Mouse (Mus musculus): Measurements from ENCODE around the gene Cul1.
A peak's percentile ranks its signal among the peaks of the same experiment; 100 is the strongest.

Gene Cul1

DNA sequence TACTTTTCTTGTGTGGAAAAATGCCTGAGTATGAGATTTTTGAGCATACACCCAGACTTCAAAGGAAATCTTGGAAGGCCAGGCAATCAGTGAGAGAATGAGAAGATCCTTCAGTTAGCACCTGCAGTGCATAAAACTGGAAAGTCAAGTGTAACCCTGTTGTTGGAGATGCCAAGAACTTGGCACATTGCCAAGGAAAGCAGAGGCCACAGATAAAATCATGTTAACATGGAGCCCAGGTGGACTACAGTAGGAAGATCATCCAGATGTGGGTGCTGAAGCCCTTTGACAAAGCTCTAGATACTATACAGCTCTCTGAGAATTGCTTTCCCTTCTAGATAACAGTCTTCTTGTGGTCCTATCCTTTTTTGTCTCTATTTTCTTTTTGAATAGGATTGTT, 19.2 kb downstream of the Cul1 start:
- no peak for DNase-seq (ENCODE audit: low read depth)

DNA sequence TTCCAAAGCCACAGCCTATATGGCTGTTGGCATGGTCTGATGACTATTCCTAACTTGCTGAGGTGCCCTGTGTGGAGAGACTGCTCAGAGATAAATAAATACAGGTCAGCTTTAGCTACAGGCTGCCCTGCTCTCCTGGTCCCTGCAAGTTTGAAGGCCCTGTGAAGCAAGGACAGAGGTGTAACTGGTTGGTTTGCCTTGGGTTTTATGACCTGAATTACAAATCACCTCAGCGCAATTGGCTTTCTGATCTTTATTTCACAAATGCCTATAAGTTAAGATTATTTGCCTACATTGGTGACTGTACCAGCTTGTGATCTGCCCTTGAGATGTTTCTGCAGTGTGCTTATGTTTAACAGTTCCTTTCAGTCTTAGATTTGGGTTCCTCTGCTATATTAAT, 28.8 kb downstream of the Cul1 start:
- no peak for DNase-seq (ENCODE audit: low read depth)

DNA sequence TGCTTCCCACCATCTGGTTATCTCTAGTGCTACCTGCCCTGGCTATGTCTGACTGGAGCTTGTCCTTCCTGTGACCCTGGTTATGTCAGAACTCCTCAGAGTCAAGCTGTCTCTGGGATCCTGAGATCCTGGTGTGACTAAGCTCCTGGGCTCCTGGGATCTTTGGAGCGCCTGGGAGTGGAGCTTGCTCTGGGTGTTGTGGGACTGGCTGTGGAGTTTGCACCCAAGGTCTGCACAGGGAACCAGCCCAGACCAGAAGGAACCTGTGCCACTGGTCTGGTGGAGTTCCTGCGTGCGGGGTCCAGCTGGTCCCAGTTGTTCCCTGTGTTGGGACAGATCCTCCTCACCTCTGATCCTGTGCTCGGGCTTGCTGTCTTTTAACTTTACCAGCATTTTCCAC, 41.4 kb downstream of the Cul1 start:
- DNase-seq (ENCODE audit: low read depth) = no peak

DNA sequence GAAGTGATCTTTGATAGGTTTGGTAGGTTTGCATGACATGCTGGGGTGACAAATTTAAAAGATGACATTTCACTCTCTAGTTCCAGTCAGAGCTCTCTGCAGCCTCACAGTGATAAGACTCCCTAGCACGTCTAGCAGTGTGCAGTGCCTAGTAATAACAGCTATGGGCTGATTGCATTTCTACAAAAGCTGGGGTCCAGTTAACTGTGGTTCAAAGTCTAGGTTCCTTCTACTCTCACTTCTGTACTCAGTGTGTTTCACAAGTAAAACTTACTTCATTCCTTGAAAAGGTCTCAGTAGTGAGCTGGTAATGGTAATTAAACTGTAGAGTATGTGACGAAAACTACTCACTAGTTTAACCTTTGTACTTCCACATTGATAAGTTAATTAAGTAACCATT, 66.8 kb downstream of the Cul1 start:
- DNase-seq (ENCODE audit: low read depth) = no peak

DNA sequence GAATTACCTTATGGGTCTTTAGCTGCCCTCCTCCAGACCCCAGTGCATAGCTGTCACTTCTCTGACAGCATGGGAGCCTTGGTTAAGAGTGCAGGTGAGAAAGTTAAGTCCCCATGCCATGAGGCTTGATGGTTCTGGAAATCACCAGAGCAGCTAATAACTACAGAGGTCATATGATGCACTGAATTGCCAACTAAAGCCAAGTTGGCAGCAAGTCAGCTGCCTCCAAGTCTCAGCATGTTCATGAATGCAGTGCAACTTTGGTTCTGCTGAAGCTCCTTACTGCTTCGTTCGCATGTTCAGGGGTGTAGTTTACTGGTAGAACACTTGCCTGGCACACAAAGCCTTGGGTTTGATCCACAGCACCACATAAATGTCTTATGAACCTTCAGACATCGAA, 69.2 kb downstream of the Cul1 start:
- no peak for DNase-seq (ENCODE audit: low read depth)

DNA sequence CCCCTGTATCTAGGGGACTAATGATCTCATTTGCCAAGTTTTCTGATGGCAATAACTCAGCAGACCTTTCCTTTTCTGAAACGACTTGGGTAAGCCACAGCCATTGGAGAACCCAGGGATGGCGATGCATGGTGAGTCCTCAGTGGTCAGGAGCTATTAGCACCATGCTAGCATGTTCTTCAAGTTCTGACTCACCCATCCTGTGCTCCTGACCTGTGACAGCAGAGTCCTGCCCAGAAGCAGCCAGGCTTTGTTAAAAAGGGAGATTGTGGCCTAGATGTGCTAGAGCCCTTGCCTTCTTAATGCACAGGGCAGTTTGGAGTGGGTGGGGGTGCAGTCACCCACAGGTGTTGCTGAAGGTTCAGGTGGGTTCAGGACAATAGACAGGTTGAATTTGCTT, 71.8 kb downstream of the Cul1 start:
- no peak for DNase-seq (ENCODE audit: low read depth)

DNA sequence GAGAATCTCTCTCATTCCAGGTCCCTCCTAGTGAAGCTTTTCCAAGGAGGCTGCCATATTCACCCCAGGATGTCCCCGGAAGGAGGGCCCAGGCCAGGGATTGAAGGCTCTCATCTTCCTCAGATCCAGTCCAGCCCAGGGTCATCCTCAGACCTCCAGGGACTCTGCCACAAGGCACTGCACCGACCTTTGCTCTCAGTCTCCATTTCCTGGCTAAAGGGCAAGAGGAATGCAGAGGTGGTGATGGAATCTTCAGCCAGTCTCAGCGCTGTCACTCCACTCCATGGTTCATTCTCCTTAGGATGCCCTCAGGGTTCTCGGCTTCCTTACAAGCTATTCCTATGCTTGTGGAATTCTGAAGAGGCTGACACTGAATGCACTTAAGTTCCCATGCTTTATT, 73.2 kb downstream of the Cul1 start:
- DNase-seq (ENCODE audit: low read depth) = no peak

DNA sequence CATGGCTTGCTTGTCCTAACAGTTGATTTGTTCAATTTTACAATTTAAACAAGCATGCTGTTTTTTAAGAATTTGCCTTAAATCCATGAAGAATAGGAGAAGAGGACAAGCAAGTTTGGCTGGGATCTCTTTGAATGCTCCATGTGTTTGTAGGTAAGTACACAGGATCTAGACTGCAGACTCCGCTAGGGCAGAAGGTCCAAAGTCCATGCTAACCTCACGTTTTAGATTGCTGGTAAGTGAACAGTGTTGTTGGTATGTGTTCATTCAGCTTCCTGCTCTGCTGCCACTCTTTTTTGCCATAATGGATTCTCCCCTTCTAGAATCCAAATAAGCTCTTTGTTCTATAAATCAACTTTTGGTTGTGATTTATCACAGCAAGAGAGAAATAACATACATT, 73.9 kb downstream of the Cul1 start:
- DNase-seq (ENCODE audit: low read depth) = no peak

DNA sequence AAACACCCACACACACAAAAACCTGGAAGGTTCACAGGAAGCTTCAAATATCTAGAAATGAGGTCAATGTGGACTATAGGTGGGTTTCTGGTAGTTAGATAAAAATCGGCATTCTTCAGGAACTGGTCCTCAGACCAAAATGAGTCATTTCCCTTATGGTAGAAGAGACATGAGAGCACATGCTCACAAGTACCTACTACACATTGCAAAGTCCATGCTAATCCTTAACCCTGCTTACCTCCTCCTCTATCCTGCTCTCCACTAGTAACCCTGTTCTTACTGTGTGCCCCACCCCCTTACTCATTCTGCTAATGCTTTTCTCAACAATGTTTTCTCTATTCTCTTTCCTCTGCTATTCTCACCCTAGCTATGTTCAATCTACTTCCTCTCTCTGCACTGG, 74.5 kb downstream of the Cul1 start:
- DNase-seq (ENCODE audit: low read depth) = no peak

DNA sequence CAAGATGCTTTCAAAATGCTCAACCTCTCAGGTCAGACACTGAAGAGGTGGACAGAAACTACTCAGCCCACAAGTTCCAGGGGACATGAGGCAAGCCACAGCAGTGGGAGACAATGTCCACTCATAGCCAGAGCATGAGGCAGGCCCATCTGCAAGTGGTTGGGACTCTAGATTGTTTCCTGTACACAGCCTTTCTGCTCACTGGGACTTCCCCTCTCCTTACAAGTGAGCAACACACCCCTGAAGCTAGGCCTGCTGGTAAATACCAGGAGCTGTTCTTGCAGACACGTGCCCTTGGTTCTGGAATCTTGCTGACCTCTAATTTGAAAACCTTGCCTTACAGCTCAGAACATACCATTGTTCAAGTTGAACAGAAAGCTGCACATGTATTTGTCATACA, 79.3 kb downstream of the Cul1 start:
- DNase-seq (ENCODE audit: low read depth) = no peak

DNA sequence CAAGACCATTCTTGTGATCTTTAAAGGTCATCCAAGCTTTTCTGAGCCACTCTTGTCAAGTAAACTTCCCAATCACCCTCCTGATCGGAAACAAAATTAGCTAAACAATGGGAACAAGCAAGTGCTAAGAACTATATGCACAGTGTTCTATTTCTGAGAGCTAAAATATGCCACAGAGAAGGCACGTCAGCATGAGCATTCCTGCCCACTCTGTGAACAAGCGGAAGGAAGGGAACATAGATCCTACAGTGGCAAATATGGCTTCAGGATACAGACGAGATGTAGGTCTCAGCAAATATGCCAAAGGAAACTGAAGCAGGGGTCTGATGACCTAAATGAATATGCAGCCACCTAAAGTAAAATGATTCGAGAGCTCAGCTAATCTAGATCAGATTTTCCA, 82.1 kb downstream of the Cul1 start:
- DNase-seq (ENCODE audit: low read depth) = no peak

DNA sequence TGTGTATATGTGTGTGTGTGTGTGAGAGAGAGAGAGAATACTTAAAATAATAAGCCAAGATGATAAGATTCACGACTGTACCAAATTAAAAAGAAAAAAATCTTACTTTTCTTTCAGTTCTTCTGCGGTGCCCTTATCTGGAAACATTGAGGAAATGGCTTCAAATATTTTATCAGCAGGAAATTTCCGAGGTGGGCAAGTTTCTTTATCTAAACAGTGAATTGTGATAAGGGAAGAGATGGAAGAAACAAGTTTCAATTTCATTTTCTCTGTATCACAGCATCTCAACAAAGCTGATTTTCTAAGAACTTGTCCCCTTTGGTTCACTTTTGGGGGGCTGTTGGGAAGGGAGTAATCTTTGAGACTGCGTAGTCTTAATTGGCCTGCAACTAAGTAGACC, 99.1 kb downstream of the Cul1 start:
- no peak for DNase-seq (ENCODE audit: low read depth)

DNA sequence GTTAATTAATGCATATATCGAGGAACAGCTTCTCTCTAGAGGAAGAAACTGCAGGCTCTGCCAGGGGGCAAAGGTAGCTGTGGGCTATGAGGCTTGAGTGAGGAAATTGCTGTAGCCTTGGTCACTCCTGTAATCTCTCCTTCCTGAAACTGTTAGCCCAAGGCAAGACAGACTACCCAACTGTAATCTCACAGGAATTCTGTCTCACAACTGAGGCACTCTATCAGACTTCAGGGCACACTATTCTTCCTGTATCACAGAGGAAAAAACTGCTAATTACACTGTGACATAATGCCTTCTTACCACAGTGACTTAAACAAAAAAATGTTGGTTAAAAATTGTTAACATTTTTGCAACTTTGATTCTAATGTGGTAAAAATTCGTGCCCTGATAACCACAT, 106.1 kb downstream of the Cul1 start:
- no peak for DNase-seq (ENCODE audit: low read depth)

DNA sequence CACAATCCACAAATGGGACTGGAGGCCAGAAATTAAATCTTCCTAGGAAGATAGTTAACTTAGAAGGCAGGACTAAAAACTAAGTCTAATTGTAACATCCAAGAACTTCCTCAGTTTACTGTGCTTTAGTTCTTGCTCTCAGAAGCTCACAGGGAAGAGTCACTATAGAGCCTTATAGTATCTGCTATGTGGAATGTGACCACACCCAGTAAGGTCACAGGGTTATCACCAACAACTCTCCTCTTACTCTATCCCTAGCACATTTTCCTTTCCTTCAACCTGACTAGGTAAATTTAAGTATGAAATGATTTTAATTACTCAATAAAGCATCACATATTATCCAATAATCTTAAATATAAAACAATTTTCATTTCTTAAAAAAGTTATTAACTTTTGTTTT, 107.2 kb downstream of the Cul1 start:
- no peak for DNase-seq (ENCODE audit: low read depth)

DNA sequence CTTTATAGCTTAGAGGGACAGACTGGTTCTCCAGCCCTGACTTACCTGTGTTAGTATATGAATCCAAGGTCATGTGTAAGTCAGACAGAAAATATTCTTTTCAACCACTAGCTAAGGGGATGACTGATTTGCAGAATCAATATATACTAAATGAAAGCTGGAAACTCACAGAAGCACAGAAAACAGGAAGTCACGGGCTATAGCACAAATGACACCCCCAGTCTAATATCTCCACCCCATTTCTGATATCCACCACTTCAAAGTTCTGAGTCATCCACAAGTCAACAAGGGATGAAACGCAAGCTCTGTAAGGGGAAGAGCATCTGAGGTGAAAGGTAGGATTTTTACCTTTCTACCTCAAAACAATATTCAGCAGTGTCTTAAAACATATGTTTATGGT, 107.6 kb downstream of the Cul1 start:
- DNase-seq (ENCODE audit: low read depth) = peak; percentile 26

DNA sequence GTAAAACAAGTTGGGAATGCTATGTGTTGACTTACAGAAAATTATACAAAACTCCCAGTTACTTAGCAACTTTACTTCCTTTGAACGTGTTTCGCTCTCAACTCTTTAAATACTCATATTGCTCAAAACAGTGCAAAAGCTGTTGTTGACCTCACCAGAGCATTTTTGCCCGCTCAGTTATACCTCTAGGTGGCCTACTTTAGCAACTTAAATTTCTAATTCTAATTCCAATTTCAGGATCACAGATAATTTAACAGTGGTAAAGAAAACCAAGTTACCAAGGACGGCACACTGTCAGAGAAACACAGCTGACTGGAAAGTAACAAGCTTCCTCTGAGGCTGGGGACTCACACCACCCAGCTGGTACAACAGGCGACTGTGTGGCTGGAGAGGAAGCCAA, 108.2 kb downstream of the Cul1 start:
- DNase-seq (ENCODE audit: low read depth) = peak; percentile 54

DNA sequence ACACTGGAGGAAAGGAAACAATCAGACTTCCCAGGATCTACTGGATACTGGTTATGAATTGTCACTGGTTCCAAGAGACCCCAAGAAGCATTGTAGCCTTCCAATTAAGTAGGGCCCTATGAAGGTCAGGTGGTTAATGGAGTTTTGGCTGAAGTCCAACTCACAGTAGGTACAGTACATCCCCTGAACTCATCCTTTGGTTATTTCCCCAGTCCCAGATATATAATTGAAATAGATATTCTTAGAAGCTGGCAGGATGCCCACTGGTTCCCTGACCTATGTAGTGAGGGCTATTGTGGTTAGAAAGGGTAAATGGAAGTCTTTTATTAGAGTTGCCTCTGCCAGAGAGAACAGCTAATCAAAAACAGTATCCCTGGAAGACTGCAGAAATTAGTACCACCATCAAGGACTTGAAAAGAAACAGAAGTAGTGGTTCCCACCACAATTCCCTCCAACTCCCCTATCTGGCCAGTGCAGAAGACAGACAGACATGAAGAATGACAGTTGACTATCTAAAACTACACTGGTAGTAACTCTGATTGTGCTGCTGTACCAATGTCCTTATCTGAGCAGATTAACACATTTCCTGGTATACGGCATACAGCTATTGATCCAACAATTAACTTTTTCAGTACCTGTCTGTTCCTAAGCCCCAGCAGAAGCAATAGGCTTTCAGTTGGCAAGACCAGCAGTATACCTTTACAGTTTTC, 112.3 kb downstream of the Cul1 start:
- DNase-seq (ENCODE audit: low read depth) = no peak

DNA sequence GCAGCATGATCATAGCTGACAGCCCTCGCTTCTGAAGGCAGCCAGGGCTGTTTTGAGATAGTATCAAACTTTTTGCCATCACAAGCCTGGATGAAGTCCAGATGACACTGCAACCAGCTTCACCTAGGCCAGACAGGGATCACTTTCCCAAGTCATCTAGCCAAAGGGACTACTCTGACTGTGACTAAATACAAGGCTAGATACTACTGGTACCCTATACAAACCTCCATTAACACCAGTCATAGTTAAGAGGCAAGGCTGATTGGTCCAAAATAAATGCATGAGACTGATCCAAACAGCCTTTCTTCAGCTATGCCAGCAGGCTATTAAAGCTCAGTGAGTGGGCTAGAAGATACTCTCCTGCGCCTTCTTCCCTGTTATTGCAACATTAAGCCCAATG, 119.7 kb downstream of the Cul1 start:
- no peak for DNase-seq (ENCODE audit: low read depth)
